Mouse (Mus musculus): ENCODE measurements around the gene Specc1.

Specc1 gene

DNA sequence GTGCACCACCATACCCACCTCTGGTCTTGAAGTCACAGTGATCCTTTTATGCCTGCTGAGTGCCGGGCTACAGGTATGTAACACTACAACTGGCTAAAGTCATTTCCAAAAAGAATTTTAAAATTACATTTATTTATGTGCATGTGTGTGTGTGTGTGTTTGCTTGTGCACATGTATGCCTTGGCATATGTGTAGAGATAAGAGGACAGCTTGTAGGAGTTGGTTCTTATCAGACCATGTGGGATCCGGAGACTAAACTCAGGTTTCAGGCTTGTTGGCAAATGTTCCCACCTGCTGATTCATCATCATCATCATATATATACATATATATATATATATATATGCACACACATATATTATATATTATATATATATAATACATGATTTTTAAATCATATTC, 12.3 kb downstream of the Specc1 start:
- DNase-seq (ENCODE audit: low spot score), result no peak

DNA sequence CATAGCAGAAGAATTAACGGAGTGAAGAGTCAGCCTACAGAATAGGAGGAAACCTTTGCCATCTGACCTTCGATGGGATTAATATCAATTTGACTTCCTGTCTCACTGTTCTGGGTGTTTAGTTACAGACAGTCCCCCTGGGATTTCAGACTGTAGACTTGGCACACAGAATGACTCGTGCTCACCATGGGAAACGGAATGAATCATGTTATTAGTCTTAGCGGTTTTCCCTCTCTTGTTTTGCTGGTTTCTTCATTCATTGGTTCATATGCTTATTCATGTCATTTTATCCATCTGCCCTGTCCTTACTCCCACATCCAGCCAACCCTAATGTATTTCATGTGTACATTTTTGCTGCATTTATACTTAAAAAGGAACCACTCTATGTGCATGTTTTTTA, 14.3 kb downstream of the Specc1 start:
- DNase-seq (ENCODE audit: low spot score), result peak; percentile 76

DNA sequence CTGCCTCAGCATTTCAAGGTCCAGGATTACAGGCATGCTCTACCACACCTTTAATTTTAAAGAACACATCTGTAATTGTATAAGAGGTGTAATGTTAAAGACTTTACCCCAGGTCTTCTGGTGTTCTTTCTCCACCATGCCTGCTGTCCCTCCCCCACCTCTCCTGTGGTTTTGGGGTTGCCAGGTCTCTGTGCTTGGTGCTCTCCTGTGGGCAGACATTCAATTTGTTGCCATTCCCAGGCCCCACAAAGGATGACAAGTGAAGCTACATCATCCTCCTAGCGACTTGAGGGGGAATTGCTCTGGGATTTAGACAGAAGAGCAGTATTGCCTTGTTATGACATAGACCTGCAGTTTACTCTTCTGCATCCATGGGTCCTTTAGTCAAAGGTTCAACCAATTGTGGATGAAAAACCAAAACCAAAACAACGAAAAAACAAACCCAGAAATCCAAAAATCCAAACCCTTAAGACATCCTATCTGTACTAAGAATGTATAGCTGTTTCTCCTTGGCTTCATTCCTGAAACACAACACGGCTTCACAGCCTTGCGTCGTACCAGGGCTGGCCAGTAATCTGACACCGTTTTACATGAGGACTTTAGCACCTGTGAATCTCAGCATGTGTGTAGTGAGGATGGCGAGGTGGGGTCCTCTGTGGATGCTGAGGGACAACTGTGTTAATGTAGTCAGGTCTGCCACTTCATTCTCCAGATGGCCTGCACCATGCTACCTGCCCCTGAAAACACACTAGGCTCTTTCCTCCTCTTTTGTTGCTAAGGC, 15.1 kb downstream of the Specc1 start:
- no peak for DNase-seq (ENCODE audit: low spot score)

DNA sequence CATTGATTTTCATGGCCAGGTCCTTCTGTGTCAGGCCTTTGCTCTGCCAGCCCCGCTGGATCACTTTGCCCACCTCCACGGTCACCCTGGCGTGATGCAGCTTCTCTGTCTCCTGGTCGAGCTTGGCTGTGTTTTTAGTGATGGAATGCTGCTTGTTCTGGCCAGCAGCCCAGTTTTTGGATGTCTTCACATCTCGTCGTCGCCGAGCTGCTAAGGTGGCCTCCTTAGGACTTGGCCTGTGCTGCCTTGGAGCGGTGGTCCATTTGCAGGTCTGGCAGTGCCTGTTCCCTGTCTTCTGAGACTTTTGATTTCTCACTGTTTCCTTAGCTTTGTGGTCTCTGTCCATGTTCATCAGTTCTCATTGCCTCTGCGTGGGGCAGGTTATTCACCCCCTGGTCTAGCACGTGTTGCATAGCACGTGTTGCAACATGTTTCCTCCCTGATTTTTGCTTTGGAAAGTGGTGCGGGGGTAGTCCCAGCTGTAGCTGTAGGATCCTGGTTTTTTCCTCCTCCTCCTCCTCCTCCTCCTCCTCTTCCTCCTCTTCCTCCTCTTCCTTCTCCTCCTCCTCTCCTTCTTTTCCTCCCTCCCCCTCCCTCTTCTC, 17.6 kb downstream of the Specc1 start:
- no peak for DNase-seq (ENCODE audit: low spot score)

DNA sequence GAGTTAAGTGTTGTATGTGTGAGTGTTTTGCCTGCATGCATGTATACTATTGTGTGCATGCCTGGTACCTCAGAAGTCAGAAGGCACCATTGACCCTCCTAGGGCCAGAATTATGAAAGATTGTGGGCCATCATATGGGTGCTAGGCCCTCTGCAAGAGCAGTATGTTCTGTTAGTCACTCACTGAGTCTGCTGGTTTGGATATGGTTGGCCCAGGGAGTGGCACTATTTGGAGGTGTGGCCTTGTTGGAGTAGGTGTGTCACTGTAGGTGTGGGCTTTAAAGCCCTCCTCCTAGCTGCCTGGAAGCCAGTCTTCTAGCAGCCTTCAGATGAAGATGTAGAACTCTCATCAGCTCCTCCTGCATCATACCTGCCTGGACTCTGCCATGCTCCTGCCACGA, 19.2 kb downstream of the Specc1 start:
- no peak for DNase-seq (ENCODE audit: low spot score)

DNA sequence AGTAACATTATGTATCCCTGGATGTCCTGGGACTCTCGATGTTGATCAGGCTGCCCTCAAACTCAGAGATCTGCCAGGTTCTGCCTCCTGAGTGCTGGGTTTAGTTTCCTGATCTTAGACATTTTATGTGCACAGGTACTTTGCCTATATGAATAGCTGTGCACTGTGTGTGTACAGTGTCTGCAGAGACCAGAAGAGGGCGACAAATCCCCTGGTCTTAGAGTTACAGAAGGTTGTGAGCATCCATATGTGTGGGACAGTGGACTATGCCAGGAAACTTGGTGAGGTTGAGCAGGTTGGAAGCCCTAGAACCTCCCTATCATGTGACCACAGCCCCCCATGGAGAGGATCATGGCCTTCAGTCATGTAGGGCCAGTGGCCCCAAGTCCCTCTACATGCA, 24.7 kb downstream of the Specc1 start:
- no peak for DNase-seq (ENCODE audit: low spot score)

DNA sequence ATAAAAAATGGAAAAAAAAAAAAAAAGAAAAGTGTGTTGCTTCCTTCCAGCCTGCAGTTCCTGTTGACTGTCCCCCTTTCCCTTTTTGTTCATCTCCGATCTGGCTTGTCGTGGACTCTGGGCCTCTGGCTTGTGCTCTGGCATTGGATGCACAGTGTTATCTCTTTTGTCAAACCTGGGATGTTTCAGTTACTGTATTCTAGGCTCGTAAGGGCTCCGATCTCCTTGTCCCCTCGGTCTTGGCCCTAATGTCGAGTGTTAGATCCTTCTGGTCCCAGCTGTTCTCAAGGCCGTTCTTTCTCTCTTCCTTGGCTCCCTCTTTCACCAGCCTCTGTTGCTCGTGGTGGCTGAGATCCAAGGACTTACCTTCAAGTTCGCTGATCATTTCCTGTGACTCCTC, 26.3 kb downstream of the Specc1 start:
- DNase-seq (ENCODE audit: low spot score), result no peak

DNA sequence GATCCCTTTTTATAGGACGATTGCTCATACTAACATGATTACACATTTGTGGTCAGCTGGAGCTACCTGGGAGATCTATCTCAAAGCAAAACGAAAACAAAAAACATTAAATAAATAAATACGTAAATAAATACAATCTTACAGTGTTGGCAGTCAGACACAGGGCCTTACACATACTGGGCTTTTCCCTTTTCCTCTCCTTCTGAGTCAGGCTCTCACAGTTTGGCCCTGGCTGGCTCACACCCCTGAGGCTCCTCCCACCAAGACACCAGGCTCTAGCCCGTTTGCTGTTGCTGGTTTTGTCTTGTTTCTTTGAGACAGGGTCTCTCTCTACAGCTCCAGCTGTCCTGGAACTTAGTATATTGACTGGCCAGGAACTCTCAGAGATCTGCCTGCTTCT, 30.4 kb downstream of the Specc1 start:
- no peak for DNase-seq (ENCODE audit: low spot score)

DNA sequence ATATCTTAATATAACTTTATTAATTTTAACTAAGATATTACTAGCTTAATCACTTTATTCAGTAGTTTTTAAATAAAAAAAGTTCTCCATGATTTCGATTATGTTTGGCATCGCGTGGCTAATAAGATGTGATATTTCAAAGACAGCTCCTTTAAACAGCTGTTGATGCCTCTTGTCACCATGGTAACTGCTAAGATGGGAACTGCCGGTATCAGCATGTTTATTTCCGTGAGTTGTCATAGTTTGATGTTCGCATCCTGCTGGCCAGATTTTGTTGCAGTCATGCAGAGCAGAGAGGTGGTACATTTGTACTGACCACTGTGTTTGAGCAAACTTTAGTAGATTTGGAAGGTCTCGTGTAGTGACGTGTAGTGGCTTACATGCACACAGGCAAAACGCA, 33.1 kb downstream of the Specc1 start:
- DNase-seq (ENCODE audit: low spot score), result no peak

DNA sequence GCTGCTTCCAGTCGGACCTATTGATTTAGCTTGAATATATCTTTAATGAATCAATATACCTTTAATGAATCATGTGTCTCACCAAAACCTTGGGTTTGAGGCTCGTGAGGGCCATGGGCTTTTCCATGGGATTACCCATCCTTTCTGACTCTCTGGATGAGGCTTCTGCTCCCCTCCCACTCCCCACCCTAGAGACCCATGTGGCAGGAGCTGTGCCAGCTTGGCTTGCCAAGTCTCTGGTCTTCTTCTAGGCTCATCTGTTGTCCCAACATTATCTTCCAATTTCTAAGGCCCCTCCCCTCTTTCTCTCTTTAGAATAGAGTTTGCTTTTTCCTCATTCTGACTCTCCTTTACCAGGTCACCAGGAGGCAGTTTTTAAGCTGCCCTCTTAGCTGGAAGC, 35.0 kb downstream of the Specc1 start:
- no peak for DNase-seq (ENCODE audit: low spot score)

DNA sequence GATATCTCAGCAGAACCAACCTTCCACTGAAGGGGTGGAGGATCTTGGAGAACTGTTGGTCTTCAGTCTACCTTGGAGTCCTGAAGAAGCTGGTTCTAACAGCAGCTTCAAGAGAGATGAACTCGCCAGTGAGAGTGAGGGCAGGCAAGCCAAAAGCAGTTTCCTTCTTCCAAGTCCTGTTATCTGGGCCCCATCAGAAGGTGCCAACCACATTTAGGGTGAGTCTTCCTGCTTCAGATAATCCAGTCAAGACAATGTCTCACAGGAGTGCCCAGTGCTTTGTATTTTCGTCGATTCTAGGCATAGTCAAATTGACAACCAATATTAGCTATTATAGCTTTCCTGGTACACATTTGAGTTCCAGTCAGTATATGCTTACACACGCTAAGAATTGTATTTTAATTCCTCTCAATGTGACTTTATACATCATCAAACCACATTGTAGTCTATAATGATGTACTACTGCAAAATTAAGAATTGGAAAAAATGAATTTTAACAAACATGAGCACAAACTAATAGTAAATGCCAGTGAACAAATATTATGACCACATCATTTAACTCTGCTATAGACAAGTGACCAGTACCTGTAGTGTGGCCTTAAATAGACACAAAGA, 36.2 kb downstream of the Specc1 start:
- DNase-seq (ENCODE audit: low spot score), result no peak

DNA sequence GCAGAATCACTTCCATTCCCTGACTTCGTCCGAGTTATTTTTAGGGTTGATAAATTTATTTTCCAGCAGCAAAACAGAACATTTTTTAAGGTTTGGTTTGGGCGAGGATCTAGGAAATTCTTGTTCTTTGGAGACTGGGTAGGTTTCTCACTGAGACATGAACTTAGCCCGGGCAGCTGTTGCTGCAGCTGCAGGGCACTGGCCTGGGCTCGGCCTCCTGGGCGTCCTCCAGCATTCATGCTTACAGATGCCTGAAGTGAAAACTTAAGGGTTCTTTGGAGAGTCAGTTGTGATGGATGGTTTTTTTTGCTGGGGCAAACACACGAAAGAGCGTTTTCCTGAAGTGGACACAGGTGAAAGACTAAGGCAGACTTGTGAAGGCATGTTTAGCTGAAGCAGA, 42.9 kb downstream of the Specc1 start:
- no peak for DNase-seq (ENCODE audit: low spot score)

DNA sequence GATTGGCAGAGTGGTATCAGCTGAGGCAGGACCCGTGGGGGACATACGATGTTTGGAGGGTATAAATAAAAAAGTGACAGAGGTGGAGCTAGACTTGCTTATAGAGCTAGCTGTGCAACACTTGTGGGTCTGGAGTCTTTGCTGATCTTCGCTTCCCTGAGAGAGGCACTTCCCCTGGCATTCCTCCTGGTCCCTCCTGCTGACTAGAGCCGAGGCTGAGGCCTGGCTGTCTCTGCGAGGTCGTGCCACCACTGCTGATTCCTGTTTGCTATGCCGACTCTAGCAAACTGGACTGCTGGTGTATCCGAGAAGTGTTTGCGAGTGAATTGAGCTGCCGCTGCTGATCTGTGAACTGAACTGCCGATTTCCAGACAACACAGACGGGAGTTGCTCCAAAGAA, 43.5 kb downstream of the Specc1 start:
- no peak for DNase-seq (ENCODE audit: low spot score)

DNA sequence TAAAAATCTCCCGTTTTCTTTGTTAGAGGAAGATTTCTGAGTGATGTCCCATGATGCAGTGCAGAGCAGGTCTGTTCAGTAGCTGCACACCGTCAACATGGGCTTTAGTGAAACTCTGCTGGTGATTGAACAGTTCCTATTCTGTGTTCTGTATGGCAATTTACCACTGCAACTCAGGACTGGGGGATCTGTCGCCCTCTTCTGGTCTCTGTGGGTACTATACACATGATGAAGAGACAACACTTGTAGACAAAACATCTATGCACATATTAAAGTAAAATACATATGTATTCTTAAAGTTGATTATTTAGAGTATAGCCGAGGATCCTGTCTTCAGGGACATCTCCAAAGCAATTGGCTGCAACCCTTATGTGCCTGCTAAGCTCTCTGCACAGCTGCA, 45.4 kb downstream of the Specc1 start:
- DNase-seq (ENCODE audit: low spot score), result no peak

DNA sequence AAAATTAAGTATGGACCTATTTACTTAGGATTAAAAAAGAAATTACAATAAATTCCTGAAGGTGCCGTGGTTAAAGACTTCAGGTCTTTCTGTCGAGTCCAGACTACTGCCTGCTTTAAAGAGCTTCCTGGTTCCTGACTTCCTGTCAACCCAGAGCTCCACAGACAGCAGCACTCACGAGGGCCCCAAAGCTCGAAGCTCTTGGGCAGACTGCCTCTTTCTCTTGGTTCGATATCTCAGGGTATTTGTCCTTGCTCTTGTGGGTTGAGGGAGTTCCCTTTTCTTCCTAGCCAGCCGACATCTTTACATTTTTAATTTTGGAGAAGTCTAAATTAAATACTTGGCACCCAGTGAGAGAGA, 48.3 kb downstream of the Specc1 start:
- peak; percentile 8 for DNase-seq (ENCODE audit: low spot score)

DNA sequence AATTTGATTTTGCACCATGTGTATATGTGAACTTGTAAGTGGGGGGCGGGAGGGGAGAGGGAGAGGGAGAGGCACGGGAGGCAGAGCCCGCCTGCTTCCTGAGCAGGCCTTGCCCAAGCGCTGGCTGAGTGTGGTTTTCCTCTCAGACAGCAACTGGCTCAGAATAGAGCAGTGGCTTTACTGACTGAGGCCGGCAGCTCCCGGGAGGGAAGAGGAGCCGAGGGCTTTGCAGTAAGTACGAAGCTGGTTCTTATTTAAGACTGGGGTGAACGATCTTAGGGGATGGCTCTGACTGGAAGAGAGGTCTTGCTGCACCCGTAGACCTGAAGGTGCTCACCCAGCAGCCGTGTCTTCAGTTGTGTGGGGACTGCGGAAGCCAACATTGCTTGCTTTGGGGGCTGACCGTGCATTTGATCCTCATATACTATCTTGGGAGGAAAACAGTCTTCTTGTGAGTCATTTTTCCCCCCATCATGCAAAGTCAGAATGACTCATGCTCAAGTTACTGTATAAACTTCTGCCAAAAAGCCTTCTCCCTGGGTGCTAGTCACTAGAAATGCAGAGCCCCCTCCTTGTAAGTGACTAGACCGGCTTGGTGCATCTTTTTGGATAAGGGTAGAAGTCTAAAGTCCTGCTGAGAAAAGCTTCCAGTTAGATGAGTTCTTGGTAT, 48.8 kb downstream of the Specc1 start:
- peak; percentile 35 for DNase-seq (ENCODE audit: low spot score)

DNA sequence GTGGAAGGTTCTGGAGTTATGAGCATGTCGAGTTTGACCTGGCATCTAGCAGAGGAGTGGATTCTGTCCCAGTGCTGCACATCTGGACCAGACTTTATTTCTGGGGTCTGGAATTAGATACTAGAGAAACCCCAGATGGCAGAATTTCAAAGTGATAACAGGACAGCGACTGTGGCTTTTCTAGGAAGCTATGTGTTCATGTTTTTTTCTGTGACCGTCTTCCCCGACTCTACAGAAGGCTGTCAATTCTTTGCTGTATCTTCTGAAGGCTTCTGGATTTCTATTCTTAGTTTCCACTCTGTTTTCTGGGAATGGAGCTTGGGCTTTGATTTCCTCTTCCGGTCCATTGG, 49.3 kb downstream of the Specc1 start:
- DNase-seq (ENCODE audit: low spot score), result no peak

DNA sequence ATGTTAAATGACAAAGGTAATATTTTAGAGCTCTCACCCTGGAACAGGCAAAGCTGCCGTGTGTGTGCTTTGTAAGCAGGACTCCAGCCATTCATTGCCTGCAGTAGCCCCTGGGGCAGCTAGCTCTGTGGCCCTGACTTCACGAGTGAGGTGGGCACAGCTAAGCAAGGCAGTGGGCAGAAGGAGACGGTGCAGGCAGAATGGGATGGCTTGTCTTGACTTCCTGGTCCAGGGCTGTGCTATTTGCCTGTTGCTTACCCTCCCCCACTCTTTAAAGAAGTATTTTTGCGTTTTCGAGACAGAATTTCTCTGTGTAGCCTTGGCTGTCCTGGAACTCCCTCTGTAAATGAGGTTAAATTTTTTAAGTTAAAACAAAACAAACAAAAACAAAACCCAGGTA, 50.1 kb downstream of the Specc1 start:
- no peak for DNase-seq (ENCODE audit: low spot score)

DNA sequence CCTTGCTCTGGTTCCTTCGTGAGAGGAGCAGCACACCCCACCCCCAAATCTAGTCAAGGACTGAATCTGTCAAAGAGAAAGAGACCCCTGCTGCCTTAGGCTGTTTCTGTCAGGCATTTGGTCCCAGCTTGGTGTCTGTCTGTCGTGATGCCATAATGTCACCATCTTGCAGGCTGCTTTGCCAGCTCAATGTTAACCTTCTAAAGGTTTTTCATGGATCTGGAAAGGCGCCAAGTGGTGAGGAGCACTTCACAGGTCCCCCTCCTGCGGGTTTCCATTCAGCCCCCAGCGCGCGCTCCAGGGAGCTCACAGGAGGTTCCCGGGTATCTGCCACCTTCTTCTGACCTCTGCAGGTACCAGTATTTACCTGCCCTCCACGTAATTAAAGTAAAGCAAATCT, 51.4 kb downstream of the Specc1 start:
- no peak for DNase-seq (ENCODE audit: low spot score)

DNA sequence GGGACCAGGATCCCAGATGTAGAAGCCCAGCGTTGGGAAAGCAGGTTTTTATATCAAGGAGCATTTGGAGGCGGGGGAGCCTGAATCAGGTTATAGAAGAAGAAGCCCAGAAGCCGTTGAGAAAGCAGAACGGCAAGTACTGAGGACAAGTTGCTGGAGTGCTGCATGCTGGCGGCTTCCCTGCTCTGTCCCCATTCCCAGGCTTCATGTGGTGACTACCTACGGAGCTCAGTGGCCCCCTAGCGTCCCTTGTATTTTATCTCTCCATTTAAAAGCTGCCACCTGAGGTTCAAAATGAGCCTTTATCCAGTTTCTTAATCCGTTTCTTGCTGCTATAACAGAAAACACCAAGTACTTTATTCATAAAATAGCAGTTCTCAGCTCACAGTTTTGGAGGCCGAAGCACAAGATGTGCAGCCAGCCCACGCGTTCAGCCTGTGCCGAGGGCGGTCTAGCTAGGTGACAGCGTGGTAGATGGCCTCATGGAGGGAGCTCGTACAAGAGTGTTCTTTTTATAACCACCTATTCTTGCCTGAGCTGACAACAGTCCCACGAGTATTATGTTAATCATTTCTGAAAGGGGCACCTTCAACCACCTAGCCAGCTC, 54.2 kb downstream of the Specc1 start:
- no peak for DNase-seq (ENCODE audit: low spot score)

DNA sequence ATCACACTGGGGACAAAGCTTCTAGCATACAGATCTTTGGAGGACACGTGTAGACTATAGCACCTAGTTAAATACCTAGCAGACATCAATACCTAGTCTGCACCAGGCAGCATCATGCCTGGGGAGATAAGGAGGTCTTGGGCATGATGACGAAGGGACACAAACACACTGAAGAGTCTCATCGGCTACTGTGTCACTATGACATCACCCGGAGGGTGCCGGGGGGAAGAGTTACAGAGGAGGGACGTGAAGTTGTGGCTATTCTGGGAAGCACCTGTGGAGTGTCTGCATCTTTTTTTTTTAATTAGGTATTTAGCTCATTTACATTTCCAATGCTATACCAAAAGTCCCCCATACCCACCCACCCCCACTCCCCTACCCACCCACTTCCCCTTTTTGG, 55.5 kb downstream of the Specc1 start:
- DNase-seq (ENCODE audit: low spot score), result no peak

DNA sequence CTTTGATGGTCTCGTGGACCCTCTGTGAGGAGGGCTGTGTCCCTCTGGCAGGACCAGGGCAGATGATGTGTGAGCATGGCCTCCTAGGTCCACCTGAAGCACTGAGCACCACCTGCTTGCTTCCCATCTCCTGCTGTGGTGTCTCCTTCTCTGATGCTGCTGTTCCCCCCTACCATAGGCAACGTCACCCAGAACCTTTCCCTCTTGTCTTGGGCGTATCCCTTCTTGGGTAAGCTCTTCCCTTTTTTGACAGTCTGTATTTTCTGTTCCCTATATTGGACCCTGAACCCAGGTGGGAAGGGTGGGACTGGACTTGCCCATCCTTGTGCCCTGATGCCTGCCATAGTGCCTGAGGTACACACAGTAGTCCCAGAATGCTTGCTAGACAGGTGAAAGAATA, 56.9 kb downstream of the Specc1 start:
- no peak for DNase-seq (ENCODE audit: low spot score)

DNA sequence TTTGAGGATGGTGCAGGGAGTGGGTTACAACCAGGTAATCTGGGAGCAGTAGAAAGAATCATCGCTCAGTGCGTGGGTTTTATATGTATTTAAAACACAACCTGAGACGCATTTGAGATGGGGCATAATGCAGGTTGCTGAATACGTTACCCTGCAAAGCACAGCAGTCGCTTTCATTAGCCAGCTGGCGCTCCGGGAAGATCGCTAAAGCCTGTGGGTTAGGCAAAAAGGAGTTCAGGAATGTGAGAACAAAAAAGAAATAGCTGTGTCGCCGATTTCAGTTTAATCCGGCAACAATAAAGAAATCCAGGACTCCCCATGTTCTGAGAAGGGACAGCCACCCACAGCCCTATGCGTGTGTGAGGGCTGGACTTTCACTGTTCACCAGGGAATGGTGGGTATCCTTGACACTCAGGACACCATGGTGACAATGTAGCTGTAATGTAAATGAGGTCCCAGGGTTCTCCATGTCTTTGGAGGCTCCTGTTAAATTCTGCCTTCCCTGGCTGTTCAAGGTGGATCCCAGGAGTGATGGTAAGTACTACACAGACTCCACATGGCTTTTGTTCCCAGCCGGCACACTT, 58.6 kb downstream of the Specc1 start:
- no peak for DNase-seq (ENCODE audit: low spot score)

All from adipocyte (in vitro differentiated cells).